Mouse (Mus musculus) hindbrain, embryonic 10.5 days (tissue): ENCODE results near the gene Marc2. TPM values are rescaled to one million over a fixed set of nuclear protein-coding genes. Genes with fewer than 3 reads are reported as not detected.
A peak's percentile ranks its signal among the peaks of the same experiment; 100 is the strongest.

Experiments used
- DNase-seq: peaks from one replicate; pipeline ENCODE4 v3.0.0-alpha.2; 2017; ENCODE audit warnings: low spot score
- H3K27ac ChIP-seq: fragments of 300-500 bp; sonication (generic); 2 replicates; pipeline ENCODE4 v1.5.1; 2016; ENCODE audit warnings: mild to moderate bottlenecking, moderate library complexity
- H3K27me3 ChIP-seq: fragments of 300-500 bp; sonication (generic); 2 replicates; pipeline ENCODE4 v1.6.1; 2016; ENCODE audit warnings: mild to moderate bottlenecking; ENCODE audit not compliant: poor library complexity, insufficient read depth, severe bottlenecking
- H3K36me3 ChIP-seq: fragments of 300-500 bp; sonication (generic); 2 replicates; pipeline ENCODE4 v1.6.1; 2016; ENCODE audit warnings: mild to moderate bottlenecking, moderate library complexity
- H3K4me1 ChIP-seq: fragments of 300-500 bp; sonication (generic); replicated peaks from 2 replicates; pipeline ENCODE4 v1.6.1; 2016; ENCODE audit warnings: mild to moderate bottlenecking
- H3K4me3 ChIP-seq: fragments of 300-500 bp; sonication (generic); 2 replicates; pipeline ENCODE4 v1.5.1; 2016; ENCODE audit warnings: mild to moderate bottlenecking, moderate library complexity
- H3K9me3 ChIP-seq: fragments of 300-500 bp; sonication (generic); 2 replicates; pipeline ENCODE4 v1.6.1; 2016; ENCODE audit warnings: mild to moderate bottlenecking, moderate library complexity
- WGBS: fragments of 180-500 bp; shearing (Covaris S2); methylation state at CpG from one replicate; pipeline ENCODE4 v1.1.7; 2016; 5-methylcytosine and 5-hydroxymethylcytosine counted together
- polyA plus RNA-seq: library from polyadenylated mRNA; unstranded; fragments of >200 nt; fragmentation: Nextera tagmentation; extraction: Ambion mirVana; gene quantifications from 2 replicates; pipeline ENCODE4 v1.2.1, GENCODE M21; 2016

Marc2 gene
- polyA plus RNA-seq, 1 experiment from 2014 or later, result 87.8 TPM

- Histone ChIP-seq H3K27me3 (peaks cover 7% of the 10 kb centered on the region; the same call in 1 of the 2 replicates), H3K9me3 (no peaks in the 10 kb centered on the region), H3K4me1 (peaks cover 26% of the 10 kb centered on the region), H3K4me3 (peak overlapping the region; percentile 27; the same call in 1 of the 2 replicates), H3K36me3 (peaks cover 30% of the 10 kb centered on the region), H3K27ac (no peak overlapping the region)
- peak; percentile 33 for DNase-seq
- WGBS, result 14% methylated on average over 11 of the region's 11 CpGs
These were observed 23.6 kb downstream of the Marc2 start for GRCm38 (mm10) chr1:184822678-184823077.

- 84% methylated on average over 6 of the region's 6 CpGs for WGBS
- no peaks in the 10 kb centered on the region; the same call in 1 of the 2 replicates for H3K27me3 ChIP-seq
These were observed 28.5 kb downstream of the Marc2 start for GRCm38 (mm10) chr1:184817768-184818167.

DNA sequence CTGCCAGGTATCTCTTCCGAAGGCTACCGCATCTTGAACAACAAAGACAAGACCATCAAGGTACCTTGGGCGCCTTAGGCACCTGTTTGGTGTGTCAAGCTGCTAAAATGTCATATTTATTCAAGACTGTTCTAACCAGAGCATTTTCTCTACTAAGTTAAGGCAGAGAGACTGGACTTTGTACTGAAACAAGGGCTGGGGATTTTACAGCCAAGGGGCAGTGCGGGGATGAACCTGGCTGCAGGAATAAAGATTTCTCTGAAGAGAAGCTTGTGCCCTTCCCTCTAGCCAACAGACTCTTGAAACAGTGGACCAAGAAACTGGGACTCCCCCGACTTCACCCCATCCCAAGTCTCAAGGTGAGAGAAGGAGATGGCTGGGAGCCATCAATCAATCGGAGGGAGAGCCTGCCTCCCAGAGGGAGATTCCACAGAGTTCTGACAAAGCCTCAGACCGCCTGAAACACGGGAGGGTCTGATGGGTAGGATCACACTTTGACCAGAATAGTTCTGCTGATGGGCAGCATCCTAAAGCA is 34.5 kb downstream of the Marc2 start:
- H3K27me3 ChIP-seq, result peaks cover 43% of the 10 kb centered on the region
- DNase-seq, result no peak
- WGBS, result 75% methylated on average over 8 of the region's 8 CpGs

More at GRCm38 (mm10) chr1:184817768-184818167, 28.5 kb downstream of the Marc2 start:
- peaks cover 32% of the 10 kb centered on the region for H3K36me3 ChIP-seq
- no peak overlapping the region for H3K27ac ChIP-seq
- H3K9me3 ChIP-seq, result no peaks in the 10 kb centered on the region
- H3K4me3 ChIP-seq, result no peak overlapping the region
- peaks cover 4% of the 10 kb centered on the region for H3K4me1 ChIP-seq
- no peak for DNase-seq

GRCm38 (mm10) chr1:184810780-184811575 is 35.3 kb downstream of the Marc2 start, which contains the start of gene Marc1:
TSS of gene Marc1 (minus strand) at chr1:184811313.
- Histone ChIP-seq H3K9me3 (no peaks in the 10 kb centered on the region), H3K27me3 (peaks cover 43% of the 10 kb centered on the region), H3K27ac (peak within 1 kb of the TSS; percentile 60; the same call in 1 of the 2 replicates), H3K36me3 (no peaks in the 10 kb centered on the region), H3K4me3 (peak within 1 kb of the TSS; percentile 52), H3K4me1 (peaks cover 15% of the 10 kb centered on the region)
- DNase-seq, result no peak
- 6% methylated on average over 52 of the region's 52 CpGs for WGBS

More for the DNA sequence above, 34.5 kb downstream of the Marc2 start:
- no peaks in the 10 kb centered on the region for H3K36me3 ChIP-seq
- H3K9me3 ChIP-seq, result no peaks in the 10 kb centered on the region
- peaks cover 15% of the 10 kb centered on the region for H3K4me1 ChIP-seq
- no peak overlapping the region for H3K27ac ChIP-seq
- no peak overlapping the region for H3K4me3 ChIP-seq

- no peak overlapping the region for H3K27ac ChIP-seq
- no peak overlapping the region for H3K4me3 ChIP-seq
- WGBS, result 73% methylated on average over 6 of the region's 6 CpGs
- H3K9me3 ChIP-seq, result no peaks in the 10 kb centered on the region
- H3K4me1 ChIP-seq, result peaks cover 15% of the 10 kb centered on the region
- no peak for DNase-seq
- no peaks in the 10 kb centered on the region for H3K36me3 ChIP-seq
- H3K27me3 ChIP-seq, result peaks cover 43% of the 10 kb centered on the region
These were observed 36.7 kb downstream of the Marc2 start for GRCm38 (mm10) chr1:184809578-184810001.

DNA sequence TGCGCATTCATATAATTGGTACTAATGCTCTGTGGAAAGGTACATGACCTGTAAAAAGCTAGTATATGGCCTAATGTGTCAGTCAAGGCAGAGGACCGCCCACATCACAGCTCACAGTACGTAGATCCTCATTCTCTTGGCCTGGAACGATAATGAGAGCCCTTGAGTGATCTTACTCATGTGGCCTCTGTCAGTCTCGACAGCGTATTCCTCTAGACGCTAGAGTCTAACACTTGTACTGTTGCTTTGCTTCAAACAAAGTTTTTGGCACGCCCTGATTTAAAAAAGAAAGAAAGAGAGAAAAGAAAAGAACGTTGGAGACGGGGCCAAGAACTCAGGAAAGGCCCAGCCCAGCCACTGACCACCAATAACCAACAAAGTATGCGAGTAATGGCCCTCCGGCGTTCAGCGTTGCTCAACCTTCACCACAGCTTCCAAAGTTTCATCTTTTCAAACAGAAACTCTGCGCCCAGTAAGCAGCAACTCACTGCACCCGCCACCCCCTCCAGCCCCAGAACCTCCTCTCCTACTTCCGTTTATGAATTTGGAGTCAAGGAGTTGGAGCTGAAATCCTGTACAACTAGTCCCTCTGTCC is 37.7 kb downstream of the Marc2 start:
- WGBS, result 89% methylated on average over 17 of the region's 17 CpGs
- no peak overlapping the region for H3K4me3 ChIP-seq
- no peaks in the 10 kb centered on the region for H3K36me3 ChIP-seq
- no peak for DNase-seq
- H3K27me3 ChIP-seq, result peaks cover 43% of the 10 kb centered on the region
- no peak overlapping the region for H3K27ac ChIP-seq
- no peaks in the 10 kb centered on the region for H3K9me3 ChIP-seq
- peaks cover 15% of the 10 kb centered on the region for H3K4me1 ChIP-seq

DNA sequence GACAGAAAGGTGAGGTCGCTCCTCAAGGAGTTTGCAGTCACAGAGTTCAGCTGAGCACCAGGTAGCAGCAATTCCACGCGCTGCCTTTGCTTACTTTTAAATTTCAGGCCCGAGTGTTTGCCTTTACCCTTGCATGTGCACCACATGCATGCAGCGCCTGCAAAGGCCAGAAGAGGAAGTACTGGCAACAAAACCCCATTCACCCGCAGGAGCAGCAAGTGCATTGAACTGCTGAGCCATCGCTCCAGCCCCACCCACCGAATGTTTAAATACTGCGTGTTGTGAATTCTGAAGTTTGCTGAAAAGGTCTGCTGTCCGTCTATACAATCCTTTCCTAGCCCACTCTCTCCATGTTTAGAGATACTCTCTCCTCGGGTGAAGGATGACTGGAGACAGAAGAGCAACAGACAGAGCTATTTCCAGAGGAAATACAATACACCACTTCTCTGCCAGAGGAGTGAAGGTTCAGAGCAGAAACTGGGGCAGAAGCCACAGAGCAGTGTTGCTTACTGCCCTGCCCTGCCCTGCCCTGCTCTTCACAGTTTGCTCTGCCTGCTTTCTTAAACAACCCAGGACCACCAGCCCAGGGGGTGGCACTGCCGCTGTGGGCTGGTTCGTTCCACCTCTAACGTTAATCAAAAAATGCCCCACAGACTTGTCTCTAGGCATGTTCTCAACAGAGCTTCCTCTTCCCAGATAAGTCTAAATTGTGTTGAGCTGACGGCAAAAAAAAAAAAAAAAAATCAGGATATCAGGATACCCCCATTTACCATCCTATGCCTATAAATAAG is 38.4 kb downstream of the Marc2 start:
- H3K27ac ChIP-seq, result no peak overlapping the region
- H3K4me3 ChIP-seq, result no peak overlapping the region
- peaks cover 43% of the 10 kb centered on the region for H3K27me3 ChIP-seq
- DNase-seq, result no peak
- peaks cover 15% of the 10 kb centered on the region for H3K4me1 ChIP-seq
- whole genome bisulfite sequencing, result 71% methylated on average over 15 of the region's 15 CpGs
- H3K9me3 ChIP-seq, result no peaks in the 10 kb centered on the region
- no peaks in the 10 kb centered on the region for H3K36me3 ChIP-seq

GRCm38 (mm10) chr1:184807123-184807522 is 39.1 kb downstream of the Marc2 start:
- 81% methylated on average over 7 of the region's 7 CpGs for WGBS
- no peak for DNase-seq
- Histone ChIP-seq H3K27ac (no peak overlapping the region), H3K9me3 (no peaks in the 10 kb centered on the region), H3K36me3 (no peaks in the 10 kb centered on the region), H3K27me3 (peaks cover 37% of the 10 kb centered on the region), H3K4me3 (no peak overlapping the region), H3K4me1 (peaks cover 15% of the 10 kb centered on the region)

DNA sequence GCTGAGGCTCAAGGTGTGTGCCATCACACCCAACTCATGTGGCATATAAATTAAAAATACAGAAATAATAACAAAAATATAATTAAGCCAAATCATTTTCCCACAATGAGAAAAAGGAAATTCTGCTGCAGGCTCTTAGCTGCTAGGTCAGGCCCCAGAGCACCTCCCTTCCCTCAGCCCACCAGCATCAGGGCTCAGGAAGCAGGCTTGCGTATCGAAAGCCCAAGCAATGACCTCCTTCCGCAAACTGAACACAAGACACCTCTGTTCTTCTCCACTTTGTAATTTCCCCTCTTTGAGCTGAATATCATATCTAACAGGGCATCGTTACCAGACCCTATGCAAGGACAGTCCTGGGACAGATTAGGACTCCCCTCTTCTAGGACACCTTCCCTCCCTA is 40.5 kb downstream of the Marc2 start:
- Histone ChIP-seq H3K9me3 (peaks cover 6% of the 10 kb centered on the region), H3K27ac (no peak overlapping the region), H3K4me1 (peaks cover 7% of the 10 kb centered on the region), H3K36me3 (no peaks in the 10 kb centered on the region), H3K27me3 (peaks cover 24% of the 10 kb centered on the region), H3K4me3 (no peak overlapping the region)
- DNase-seq, result no peak
- WGBS, result 92% methylated on average over 4 of the region's 4 CpGs

GRCm38 (mm10) chr1:184793163-184793876 is 52.9 kb downstream of the Marc2 start:
- WGBS, result 21% methylated on average over 27 of the region's 27 CpGs
- H3K27ac ChIP-seq, result no peak overlapping the region
- no peak overlapping the region for H3K4me3 ChIP-seq

DNA sequence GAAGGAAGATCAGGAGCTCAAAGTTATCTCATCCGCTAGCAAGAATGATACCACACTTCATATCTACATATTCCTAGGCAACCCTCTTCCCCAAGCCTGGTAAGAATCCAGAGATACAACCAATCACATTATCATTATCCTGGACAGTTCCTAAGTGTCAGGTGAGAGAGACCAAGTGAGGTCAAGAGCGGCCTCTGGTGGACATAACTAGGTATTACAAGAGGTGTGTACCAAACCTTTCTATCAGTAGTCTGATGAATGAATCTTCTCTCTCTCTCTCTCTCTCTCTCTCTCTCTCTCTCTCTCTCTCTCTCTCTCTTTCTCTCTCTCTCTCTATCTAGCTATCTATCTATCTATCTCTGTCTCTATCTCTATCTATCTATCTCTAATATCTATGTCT is 55.1 kb downstream of the Marc2 start:
- Histone ChIP-seq H3K4me1 (no peaks in the 10 kb centered on the region), H3K27me3 (peaks cover 4% of the 10 kb centered on the region; the same call in 1 of the 2 replicates), H3K4me3 (no peak overlapping the region), H3K27ac (no peak overlapping the region), H3K9me3 (no peaks in the 10 kb centered on the region), H3K36me3 (no peaks in the 10 kb centered on the region)
- WGBS, result 3% methylated on average over 2 of the region's 2 CpGs
- DNase-seq, result no peak

More at GRCm38 (mm10) chr1:184793163-184793876, 52.9 kb downstream of the Marc2 start:
- H3K4me1 ChIP-seq, result no peaks in the 10 kb centered on the region
- no peaks in the 10 kb centered on the region for H3K36me3 ChIP-seq
- H3K27me3 ChIP-seq, result peaks cover 4% of the 10 kb centered on the region; the same call in 1 of the 2 replicates
- H3K9me3 ChIP-seq, result no peaks in the 10 kb centered on the region
- DNase-seq, result peak; percentile 56
